Mouse (Mus musculus) thymus, postnatal 25 days (tissue): ENCODE results near the gene Ccdc191.

Source experiments
- DNase-seq: peaks from one replicate; pipeline ENCODE4 v3.0.0; 2022

Gene Ccdc191

DNA sequence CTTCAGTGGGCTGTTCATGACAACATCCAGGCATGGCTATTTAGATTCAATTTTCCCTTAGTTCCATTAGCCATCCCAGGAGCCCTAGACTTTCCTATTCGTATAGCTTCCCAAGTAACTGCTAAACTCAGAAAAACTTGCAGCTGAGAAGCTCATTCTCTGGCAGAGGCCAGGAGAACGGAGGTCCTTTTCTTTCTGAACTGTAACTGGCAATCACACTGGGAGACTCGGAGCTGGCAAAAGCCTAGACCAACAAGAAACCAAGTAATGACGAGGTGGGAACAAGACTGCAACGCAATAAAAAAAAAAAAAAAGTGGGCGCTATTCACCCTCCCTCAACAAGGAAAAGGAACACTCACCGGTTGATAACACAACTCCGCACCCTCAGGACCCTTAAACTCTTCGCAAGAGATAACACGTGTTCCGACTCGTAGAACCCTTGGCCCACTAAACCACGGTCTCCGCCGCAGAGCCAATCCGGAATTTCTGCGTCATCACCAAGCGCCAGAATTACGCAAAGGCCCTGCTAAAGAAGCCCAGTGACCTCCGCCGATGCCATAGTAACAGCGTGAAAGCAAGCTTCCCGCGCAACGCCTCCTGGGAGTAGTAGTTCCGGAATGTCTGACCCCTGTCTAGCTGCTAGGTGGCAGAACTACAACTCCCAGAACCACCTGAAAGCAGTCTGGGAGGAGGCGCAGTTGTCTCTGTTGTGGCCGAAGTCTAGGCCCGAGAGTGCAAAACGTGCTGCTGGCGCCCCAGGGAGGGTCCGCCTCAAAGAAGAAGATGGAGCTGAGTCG is at the start of gene Ccdc191:
Ccdc191 (plus strand) TSS at position 593 of the 797 bp plus-strand sequence.
- DNase-seq: peak; percentile 98

GRCm38 (mm10) chr16:43841236-43841635 is 48.4 kb upstream of the Ccdc191 start:
- no peak for DNase-seq

DNA sequence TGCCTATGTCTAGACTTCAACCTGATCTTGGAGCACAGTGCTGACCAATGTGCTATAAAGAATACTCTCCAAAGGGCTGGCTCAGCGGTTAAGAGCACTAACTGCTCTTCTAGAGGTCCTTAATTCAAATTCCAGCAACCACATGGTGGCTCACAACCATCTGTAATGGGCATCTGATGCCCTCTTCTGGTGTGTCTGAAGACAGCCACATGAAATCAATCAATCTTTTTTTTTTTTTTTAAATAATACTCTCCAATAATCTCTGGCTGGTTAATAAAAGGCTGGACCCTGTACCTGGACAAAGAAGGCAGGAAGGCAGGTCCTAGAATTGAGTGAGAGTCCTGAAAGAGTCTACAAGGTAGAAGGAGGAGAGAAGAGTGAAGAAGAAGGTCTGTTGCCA is 39.8 kb upstream of the Ccdc191 start:
- DNase-seq: no peak

- no peak for DNase-seq
Measured at GRCm38 (mm10) chr16:43858941-43859476, 30.6 kb upstream of the Ccdc191 start.

DNA sequence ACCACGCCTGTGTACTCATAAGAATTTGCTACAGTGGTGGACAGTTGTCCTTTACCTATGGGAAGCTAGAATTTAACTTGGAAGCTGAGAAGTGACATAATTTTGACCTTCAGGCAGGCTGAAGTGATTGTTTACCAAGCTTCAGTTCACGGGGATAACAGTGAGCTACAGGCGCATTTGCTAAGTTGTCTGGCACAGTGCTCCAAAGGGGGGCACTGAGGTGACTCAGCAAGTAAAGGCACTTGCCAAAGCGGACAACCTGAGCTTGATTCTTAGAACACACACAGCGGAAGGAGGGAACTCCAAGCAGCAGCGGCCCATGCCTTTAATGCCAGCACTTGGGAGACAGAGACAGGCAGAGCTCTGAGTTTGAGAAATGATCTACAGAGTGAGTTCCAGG is 29.0 kb upstream of the Ccdc191 start:
- DNase-seq: no peak

- no peak for DNase-seq
Measured at GRCm38 (mm10) chr16:43869805-43870204, 19.8 kb upstream of the Ccdc191 start.

DNA sequence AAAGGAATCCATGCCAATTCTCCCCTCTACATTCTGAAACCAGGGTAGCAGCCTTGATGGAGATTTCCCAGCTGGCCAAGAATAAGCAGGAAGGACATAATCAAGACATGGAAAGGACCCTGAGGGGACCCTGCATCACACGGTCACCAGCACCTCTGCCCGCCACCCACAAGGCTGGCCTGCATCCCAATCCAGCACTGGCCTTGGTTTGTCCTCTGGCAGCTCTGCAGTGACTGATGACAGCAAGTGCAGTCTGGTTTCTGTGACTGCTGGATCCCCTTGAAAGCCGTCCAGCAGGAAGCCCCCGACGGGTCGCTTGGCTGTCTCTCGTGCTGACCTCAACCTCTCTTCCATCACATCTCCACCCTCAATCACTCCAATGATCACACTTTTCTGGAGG is 18.2 kb upstream of the Ccdc191 start:
- DNase-seq: no peak

DNA sequence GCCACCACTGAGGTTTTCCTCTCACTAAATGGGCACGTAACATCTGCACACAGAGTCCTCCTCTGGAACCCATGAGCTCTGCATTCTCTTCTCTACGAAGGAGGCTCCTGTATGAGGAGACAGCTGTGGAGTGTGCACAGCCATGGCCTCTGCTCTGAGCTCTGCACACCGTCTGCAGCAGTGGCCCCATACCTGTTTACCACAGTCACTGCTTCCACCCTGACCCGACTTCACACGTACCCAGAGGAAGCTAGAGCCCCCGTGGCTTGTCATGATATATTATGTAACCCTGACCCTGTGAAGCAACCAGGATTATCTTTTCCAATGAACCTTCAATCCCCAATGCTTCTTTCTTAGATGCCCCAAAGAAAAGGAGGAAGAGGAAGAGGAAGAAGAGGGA is 9.8 kb upstream of the Ccdc191 start:
- no peak for DNase-seq

DNA sequence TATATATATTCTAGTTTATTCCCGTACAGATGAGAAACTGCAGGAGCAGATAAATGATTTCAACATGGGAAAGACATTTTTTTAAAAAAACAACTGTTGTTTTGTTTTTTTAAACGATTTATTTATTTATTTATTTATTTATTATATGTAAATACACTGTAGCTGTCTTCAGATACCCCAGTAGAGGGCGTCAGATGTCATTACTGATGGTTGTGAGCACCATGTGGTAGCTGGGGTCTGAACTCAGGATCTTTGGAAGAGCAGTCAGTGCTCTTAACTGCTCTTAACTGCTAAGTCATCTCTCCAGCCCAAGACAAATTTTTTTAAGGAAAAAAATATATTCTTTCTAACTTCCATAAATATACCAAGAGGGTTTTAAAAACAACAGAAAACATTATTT is 8.0 kb upstream of the Ccdc191 start:
- DNase-seq: no peak

DNA sequence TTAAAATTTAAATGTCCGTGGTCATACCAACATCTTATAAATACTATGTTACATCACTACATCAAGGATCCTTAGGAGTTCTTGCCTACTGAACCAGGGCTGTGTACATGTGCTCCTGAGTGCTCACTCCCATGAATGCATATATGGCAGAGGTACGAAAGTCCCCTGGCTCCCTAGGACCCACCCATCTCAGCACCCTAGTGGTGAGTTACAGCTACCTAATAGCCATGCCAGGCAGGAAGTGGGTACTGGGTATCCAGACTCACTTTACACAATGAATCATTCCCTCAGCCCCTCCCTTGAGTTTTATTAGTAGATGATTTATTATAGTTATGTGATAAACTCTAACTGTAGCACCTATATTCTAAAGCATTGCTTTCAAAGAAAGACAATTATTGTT is 7.3 kb upstream of the Ccdc191 start:
- no peak for DNase-seq

GRCm38 (mm10) chr16:43890005-43890336 is 371 bp downstream of the Ccdc191 start:
- DNase-seq: no peak

DNA sequence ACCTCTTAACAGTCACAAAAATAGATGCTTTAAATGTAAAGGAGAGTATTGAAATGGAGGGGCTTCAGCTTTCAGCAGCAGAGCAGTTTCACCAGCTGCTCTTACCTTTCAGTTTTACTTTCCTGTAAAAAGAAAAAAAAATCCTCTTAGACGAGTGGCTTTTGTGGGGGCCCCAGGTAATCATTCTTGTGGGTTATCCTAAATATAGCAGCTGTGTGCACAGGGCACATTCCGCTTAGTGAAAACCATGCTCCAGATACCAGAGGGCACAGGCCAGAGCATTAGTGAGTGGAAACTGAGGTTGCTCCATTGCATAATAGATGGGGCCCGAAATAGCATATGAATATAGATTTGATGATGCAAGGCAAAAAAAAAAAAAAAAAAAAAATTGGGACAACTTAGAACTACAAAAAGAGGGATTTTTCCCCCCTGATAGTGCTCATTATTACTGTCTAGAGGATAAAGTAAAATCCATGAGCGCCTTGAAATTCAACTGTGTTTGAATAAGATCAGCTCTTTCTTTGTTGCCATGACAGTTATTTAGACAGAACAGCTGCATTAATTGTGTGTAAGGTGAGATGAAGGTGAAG is 1.2 kb downstream of the Ccdc191 start:
- DNase-seq: no peak

GRCm38 (mm10) chr16:43894501-43894900 is 4.9 kb downstream of the Ccdc191 start:
- DNase-seq: no peak

DNA sequence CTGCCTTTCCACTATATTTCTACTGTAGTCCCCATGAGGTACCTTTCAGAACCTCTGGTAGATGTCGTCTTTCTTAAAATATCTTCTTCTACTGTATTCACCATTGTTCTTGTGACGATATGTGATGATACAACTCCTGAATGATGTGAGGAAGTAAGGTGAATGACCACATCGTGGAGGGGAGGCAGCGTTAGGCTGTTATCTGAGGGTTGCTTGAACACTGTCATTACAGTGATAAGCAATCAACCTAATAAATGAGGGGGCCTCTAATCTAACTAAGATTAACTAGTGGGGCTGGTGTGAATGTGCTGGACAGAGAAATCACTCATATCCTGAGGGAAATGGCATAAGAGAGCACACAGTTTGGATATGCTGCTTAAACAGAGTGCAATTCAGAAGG is 10.5 kb downstream of the Ccdc191 start:
- no peak for DNase-seq

DNA sequence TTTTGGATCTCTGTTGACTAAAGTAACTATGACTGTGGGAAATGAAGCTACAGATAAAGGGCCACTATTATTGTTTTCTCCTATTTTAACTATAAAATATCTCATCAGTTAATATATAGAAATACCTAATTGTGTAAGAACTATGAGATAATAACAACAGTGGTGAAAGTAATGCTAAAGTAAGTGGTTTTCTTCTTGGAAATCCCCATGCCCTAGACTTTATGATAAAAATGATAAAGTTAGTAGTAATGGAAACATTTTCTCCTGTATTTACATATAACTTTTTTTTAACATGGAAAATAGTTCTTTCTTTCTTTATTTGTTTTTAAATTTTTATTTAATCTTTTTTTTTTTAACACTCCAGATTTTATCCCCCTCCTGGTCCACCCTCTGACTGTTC is 11.0 kb downstream of the Ccdc191 start:
- DNase-seq: no peak

- peak; percentile 38 for DNase-seq
Measured at GRCm38 (mm10) chr16:43908881-43909280, 19.3 kb downstream of the Ccdc191 start.

GRCm38 (mm10) chr16:43918867-43919266 is 29.3 kb downstream of the Ccdc191 start:
- DNase-seq: no peak

GRCm38 (mm10) chr16:43922024-43922423 is 32.4 kb downstream of the Ccdc191 start:
- DNase-seq: no peak

DNA sequence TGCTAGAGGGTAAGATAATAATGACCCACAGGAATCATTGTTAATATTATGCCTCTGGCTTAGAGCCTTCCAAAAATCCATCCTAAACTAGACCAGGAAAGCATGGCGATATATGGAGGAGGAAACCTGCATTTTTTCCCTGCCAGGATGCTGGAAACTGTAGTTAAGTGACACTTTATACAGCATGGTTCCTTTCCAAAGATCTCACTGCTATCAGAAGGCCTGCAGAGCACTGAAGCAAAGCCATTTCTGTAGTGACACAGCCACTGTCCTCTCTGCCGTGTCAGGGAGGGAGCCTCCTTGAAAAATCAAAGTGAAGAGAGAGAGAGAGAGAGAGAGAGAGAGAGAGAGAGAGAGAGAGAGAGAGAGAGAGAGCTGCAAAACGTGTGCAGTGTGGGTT is 33.0 kb downstream of the Ccdc191 start:
- DNase-seq: no peak

- no peak for DNase-seq
Measured at GRCm38 (mm10) chr16:43925001-43925558, 35.5 kb downstream of the Ccdc191 start.

DNA sequence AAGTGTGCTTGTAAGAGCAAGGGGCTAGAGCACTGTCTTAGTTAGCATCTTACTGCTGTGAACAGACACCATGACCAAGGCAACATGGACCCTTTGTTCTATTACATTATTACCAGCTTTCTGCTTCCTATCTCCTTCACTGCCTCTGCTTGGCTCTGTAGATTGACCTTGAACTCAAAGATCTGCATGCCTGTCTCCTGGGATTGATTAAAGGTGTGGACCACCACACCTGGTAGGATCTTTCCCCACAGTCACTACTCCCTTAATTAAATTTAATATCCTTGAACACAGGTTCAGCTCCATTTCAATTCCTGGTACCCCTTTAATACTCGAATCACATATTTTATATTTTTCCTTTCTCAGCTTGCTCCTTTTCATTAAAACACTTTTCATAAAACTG is 36.2 kb downstream of the Ccdc191 start:
- no peak for DNase-seq

GRCm38 (mm10) chr16:43926341-43926859 is 36.8 kb downstream of the Ccdc191 start, which contains the start of gene Qtrt2:
Qtrt2 (minus strand) TSS chr16:43926809.
- no peak for DNase-seq

GRCm38 (mm10) chr16:43930577-43930976 is 41.0 kb downstream of the Ccdc191 start:
- DNase-seq: no peak

DNA sequence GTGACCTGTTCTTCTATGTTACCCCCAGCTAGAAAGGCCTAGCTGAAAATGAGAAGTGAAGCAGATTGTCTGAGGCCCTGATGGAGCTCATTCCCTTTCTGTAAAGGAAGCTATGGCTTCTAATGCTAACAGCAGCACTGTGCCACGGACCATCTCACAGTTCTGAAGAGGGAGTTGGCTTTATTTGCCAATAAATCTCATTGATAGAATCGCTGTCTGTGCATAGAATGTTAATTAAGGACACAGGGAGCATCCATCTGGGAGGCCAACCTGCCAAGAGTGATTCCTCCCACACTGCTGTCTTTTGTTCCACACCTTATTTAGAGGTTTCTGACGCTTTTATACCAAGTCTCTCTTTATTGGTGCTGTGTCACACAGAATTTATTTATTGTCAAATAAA is 41.9 kb downstream of the Ccdc191 start:
- no peak for DNase-seq
